In the genomic region with DNA sequence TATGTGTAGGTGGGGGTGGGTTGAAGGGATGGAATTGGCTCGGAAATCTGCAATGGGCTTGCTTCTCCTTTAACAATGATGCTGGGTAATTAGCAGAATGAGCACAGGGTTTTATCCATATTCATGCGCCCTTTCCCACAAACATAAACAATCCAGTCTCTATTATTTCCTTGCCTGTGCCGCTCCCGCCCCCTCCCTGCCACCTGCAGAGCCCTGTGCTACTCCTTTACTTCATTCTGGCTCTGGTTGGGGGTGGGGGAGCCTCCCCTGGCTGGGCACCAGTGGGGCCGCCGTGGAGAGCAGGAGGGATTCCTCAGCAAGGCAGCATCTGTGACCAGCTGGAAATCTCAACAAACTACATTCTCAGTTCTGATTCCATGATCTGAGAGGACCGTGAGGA, we compare ENCODE assay signal across 13 mouse cellular contexts.
DNase-seq lines count a peak whose midpoint lies in the region; ATAC-seq lines count a peak whose summit lies in the region.
"Had no signal": no experiment of that assay in that cellular context is flagged by ENCODE, and none has a peak within 500 bp of the region (broad histone marks: within the 10 kb centered on the region; RNA-seq: fewer than 3 reads in every experiment).

No protein-coding gene starts in this region.

- no peak overlapping the region for H3K27ac ChIP-seq in hindbrain, embryonic 12.5 days
- H3K27ac ChIP-seq in hindbrain, embryonic 11.5 days (ENCODE audit: low read depth, low read length): no peak overlapping the region
- no peak overlapping the region for H3K27ac ChIP-seq in forebrain, embryonic 14.5 days (ENCODE audit: low read depth, low read length)
- no peak overlapping the region for H3K27ac ChIP-seq in midbrain, embryonic 15.5 days
- H3K27ac ChIP-seq: intestine, embryonic 15.5 days; liver, embryonic 14.5 days had no signal

- no peak overlapping the region for H3K4me3 ChIP-seq in hindbrain, embryonic 12.5 days
- H3K4me3 ChIP-seq in hindbrain, embryonic 11.5 days (ENCODE audit: low read depth, low read length): no peak overlapping the region
- H3K4me3 ChIP-seq in forebrain, embryonic 14.5 days (ENCODE audit: low read depth, low read length): no peak overlapping the region
- H3K4me3 ChIP-seq in midbrain, embryonic 15.5 days: no peak overlapping the region
- H3K4me3 ChIP-seq: intestine, embryonic 15.5 days had no signal

- no peaks in the 10 kb centered on the region for H3K27me3 ChIP-seq in hindbrain, embryonic 12.5 days
- no peaks in the 10 kb centered on the region for H3K27me3 ChIP-seq in hindbrain, embryonic 11.5 days (ENCODE audit: control insufficient read depth, insufficient read depth, low read length)
- H3K27me3 ChIP-seq in forebrain, embryonic 14.5 days (replicated peaks; ENCODE audit: control insufficient read depth, insufficient read depth, low read length): no peaks in the 10 kb centered on the region
- H3K27me3 ChIP-seq in midbrain, embryonic 15.5 days (replicated peaks): no peaks in the 10 kb centered on the region
- H3K27me3 ChIP-seq: intestine, embryonic 15.5 days had no signal

- DNase-seq in hindbrain, embryonic 11.5 days (ENCODE audit: low spot score): no peak
- peak; percentile 37 for DNase-seq in brain, adult 2 months (ENCODE audit: low read depth, low spot score)
- peak; percentile 81 for DNase-seq in forebrain, embryonic 14.5 days (ENCODE audit: low spot score)
- no peak for DNase-seq in heart, postnatal 10 days
- no peak for DNase-seq in kidney, postnatal 36 days
- DNase-seq: adrenal gland, adult 8-10 months; cerebellum, postnatal 14 days; kidney, postnatal 10 days had no signal

- no peak overlapping the region for H3K9ac ChIP-seq in hindbrain, embryonic 12.5 days
- H3K9ac ChIP-seq in hindbrain, embryonic 11.5 days (ENCODE audit: low read depth, low read length): no peak overlapping the region
- no peak overlapping the region for H3K9ac ChIP-seq in forebrain, embryonic 14.5 days (ENCODE audit: low read length)
- H3K9ac ChIP-seq in midbrain, embryonic 15.5 days: no peak overlapping the region
- H3K9ac ChIP-seq: intestine, embryonic 15.5 days; liver, embryonic 14.5 days had no signal

- peak; percentile 84 for ATAC-seq in hindbrain, embryonic 12.5 days (ENCODE audit: low FRiP score)
- no peak for ATAC-seq in hindbrain, embryonic 11.5 days (ENCODE audit: low FRiP score)
- ATAC-seq in forebrain, embryonic 14.5 days: peak; percentile 97
- 0 out of 2 replicates have a peak, but pooled peaks have one; percentile 52 for ATAC-seq in midbrain, embryonic 15.5 days (replicated peaks)
- no peak for ATAC-seq in cerebellum, adult (ENCODE audit: insufficient number of reproducible peaks, low FRiP score, low TSS enrichment)
- ATAC-seq: intestine, embryonic 15.5 days had no signal

- H3K9me3 ChIP-seq in hindbrain, embryonic 12.5 days (replicated peaks): no peaks in the 10 kb centered on the region
- no peaks in the 10 kb centered on the region for H3K9me3 ChIP-seq in hindbrain, embryonic 11.5 days (ENCODE audit: control insufficient read depth, low read length)
- no peaks in the 10 kb centered on the region for H3K9me3 ChIP-seq in forebrain, embryonic 14.5 days (replicated peaks; ENCODE audit: control insufficient read depth, low read length)
- H3K9me3 ChIP-seq in midbrain, embryonic 15.5 days: no peaks in the 10 kb centered on the region
- H3K9me3 ChIP-seq: intestine, embryonic 15.5 days had no signal

- 29% methylated on average over 7 of the region's 7 CpGs for WGBS in hindbrain, embryonic 12.5 days
- 31% methylated on average over 7 of the region's 7 CpGs for WGBS in hindbrain, embryonic 11.5 days
- WGBS in forebrain, embryonic 14.5 days: 5% methylated on average over 7 of the region's 7 CpGs
- 20% methylated on average over 7 of the region's 7 CpGs for WGBS in midbrain, embryonic 15.5 days

- H3K36me3 ChIP-seq in hindbrain, embryonic 12.5 days: no peaks in the 10 kb centered on the region
- no peaks in the 10 kb centered on the region for H3K36me3 ChIP-seq in hindbrain, embryonic 11.5 days (ENCODE audit: control insufficient read depth, insufficient read depth, low read length)
- H3K36me3 ChIP-seq in forebrain, embryonic 14.5 days (ENCODE audit: control insufficient read depth, insufficient read depth, low read length): no peaks in the 10 kb centered on the region
- H3K36me3 ChIP-seq in midbrain, embryonic 15.5 days (replicated peaks): no peaks in the 10 kb centered on the region
- H3K36me3 ChIP-seq: intestine, embryonic 15.5 days had no signal

- peaks cover 3% of the 10 kb centered on the region for H3K4me1 ChIP-seq in hindbrain, embryonic 12.5 days
- H3K4me1 ChIP-seq in hindbrain, embryonic 11.5 days (replicated peaks; ENCODE audit: control insufficient read depth, insufficient read depth, low read length): 0 out of 2 replicates have a peak, but pooled peaks cover 2% of the 10 kb centered on the region
- H3K4me1 ChIP-seq in forebrain, embryonic 14.5 days (ENCODE audit: control insufficient read depth, insufficient read depth, low read length): peaks cover 12% of the 10 kb centered on the region
- no peaks in the 10 kb centered on the region; the same call in 1 of the 2 replicates for H3K4me1 ChIP-seq in midbrain, embryonic 15.5 days
- H3K4me1 ChIP-seq: intestine, embryonic 15.5 days had no signal

- intact Hi-C loops in heart, postnatal 10 days (cut with DNase I): no loop called here

- peak overlapping the region; percentile 25; the same call in 1 of the 2 replicates for H3K4me2 ChIP-seq in hindbrain, embryonic 12.5 days (replicated peaks)
- no peak overlapping the region for H3K4me2 ChIP-seq in hindbrain, embryonic 11.5 days (replicated peaks; ENCODE audit: low read depth, low read length)
- peak overlapping the region; percentile 31; the same call in 1 of the 2 replicates for H3K4me2 ChIP-seq in forebrain, embryonic 14.5 days (ENCODE audit: low read length)
- H3K4me2 ChIP-seq in midbrain, embryonic 15.5 days: no peak overlapping the region
- H3K4me2 ChIP-seq: intestine, embryonic 15.5 days had no signal

Comparison
In these comparisons a context has a peak if more than half of its experiments do, and no peak if none do; other contexts are left out.
1. ATAC-seq: peak in hindbrain, embryonic 12.5 days (single experiment), forebrain, embryonic 14.5 days (single experiment) and midbrain, embryonic 15.5 days (single experiment); none in hindbrain, embryonic 11.5 days (single experiment) and cerebellum, adult (single experiment).
2. H3K4me2 ChIP-seq: peak in hindbrain, embryonic 12.5 days (single experiment) and forebrain, embryonic 14.5 days (single experiment); none in hindbrain, embryonic 11.5 days (single experiment) and midbrain, embryonic 15.5 days (single experiment).
3. DNase-seq: peak in brain, adult 2 months (single experiment) and forebrain, embryonic 14.5 days (single experiment); none in hindbrain, embryonic 11.5 days (single experiment), heart, postnatal 10 days (0 of 2) and kidney, postnatal 36 days (0 of 2).